Mouse (Mus musculus): ENCODE results near the gene Cept1.
A peak's percentile ranks its signal among the peaks of the same experiment; 100 is the strongest.

Cept1 gene

DNA sequence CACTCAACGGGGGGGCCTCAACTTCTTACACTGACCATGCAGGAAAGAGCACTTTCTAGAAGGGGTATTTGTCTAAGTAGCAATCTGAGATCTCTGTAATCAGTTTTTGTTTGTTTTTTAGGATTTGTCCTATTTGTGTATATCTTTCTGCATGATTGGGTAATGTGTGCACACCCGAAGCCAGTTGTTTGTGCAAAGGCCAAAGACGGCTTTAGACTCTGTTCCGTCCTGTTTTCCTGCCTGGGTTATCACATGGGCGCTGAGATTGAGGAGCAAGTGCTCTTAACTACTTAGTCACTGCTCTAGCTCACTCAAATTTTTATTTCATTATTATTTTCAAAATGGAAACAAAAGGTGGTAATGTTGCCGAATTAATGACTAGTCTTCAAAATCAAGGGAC lies 32.6 kb downstream of the Cept1 start:
- Histone ChIP-seq H3K27me3 (ENCODE audit: control insufficient read depth, insufficient read depth, low read length, poor library complexity, severe bottlenecking) (no peaks in the 10 kb centered on the region), H3K36me3 (ENCODE audit: control insufficient read depth, insufficient read depth, low read length, poor library complexity, severe bottlenecking) (no peaks in the 10 kb centered on the region)
- DNase-seq (ENCODE audit: low read depth, low spot score): no peak

DNA sequence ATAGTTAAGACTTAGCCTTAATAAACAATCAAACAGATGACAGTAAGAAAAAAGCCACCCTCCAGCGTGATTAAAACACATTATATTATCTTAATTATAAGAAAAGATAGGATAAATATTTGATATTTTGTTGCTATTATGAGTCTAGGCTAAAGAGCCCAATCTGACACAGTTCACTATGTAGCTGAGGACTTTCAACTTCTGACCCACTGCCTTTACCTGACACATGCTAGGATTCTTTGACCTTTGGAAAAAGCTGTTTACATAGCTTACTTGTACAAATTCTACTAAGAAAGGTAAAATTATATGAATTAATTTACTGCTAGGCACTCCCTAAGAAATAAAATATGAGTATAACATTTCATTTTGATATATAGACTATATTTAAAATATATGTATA lies 36.9 kb downstream of the Cept1 start:
- Histone ChIP-seq H3K36me3 (ENCODE audit: control insufficient read depth, insufficient read depth, low read length, poor library complexity, severe bottlenecking) (no peaks in the 10 kb centered on the region), H3K27me3 (ENCODE audit: control insufficient read depth, insufficient read depth, low read length, poor library complexity, severe bottlenecking) (no peaks in the 10 kb centered on the region)
- DNase-seq (ENCODE audit: low read depth, low spot score): no peak

DNA sequence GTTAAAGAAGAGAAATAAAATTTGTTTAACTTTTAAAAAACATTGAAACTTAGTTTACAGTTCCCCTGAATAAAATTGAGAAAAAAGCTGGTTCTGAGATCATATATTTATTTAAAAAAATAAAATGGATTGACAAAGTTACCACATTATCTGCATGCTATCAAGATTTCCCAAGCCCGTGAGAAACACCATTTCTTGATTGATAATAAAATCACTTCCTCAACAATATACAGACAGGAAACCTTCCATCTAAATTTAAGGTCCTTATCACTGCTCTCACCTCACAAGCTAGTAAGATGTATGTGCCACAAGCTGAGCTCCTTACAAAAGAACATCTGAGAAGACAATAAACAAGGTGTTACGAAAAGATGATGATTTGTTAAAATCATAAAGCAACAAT lies 44.7 kb downstream of the Cept1 start:
- Histone ChIP-seq H3K36me3 (ENCODE audit: control insufficient read depth, insufficient read depth, low read length, poor library complexity, severe bottlenecking) (peaks cover 28% of the 10 kb centered on the region), H3K27me3 (ENCODE audit: control insufficient read depth, insufficient read depth, low read length, poor library complexity, severe bottlenecking) (no peaks in the 10 kb centered on the region)
- DNase-seq (ENCODE audit: low read depth, low spot score): no peak

DNA sequence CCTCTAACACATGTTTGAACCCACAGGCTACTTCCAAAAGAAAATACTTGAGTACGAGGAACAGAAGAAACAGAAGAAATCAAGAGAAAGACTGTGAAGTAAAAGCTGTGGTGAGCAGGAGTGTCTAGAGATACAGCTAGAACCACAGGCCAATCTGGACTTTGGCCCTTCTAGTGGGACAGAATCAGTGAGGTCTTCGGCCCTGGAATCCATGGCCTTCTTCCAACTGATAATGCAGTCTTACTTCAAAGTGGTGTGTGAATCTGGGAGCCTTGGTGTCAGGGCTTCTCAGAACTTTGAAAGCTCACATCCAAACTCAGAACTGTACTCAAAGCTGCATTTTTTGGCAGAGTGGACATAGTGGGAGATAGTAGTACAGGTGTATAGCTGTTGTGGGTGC lies 47.1 kb downstream of the Cept1 start:
- Histone ChIP-seq H3K36me3 (ENCODE audit: control insufficient read depth, insufficient read depth, low read length, poor library complexity, severe bottlenecking) (peaks cover 28% of the 10 kb centered on the region), H3K27me3 (ENCODE audit: control insufficient read depth, insufficient read depth, low read length, poor library complexity, severe bottlenecking) (no peaks in the 10 kb centered on the region)
- DNase-seq (ENCODE audit: low read depth, low spot score): no peak

DNA sequence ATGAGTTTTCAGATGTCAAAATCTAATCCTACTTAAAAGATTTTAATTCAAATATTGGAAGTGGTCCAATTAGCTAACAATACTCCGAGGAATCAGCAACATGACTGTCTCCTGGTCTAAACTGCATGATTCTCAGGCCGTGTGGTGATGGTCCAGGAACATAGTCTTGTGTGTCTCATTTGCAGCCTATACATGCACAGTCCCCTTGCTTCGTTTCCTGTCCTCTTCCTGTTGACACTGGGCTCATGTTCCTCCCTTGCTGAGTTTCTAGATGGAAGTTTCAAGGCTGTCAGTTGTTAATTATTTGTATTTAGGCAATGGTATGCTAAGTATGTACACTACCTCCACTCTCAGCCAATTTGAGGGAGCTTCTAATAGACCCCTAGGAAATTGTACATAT lies 50.6 kb downstream of the Cept1 start:
- no peaks in the 10 kb centered on the region for H3K27me3 ChIP-seq (ENCODE audit: control insufficient read depth, insufficient read depth, low read length, poor library complexity, severe bottlenecking)
- H3K36me3 ChIP-seq (ENCODE audit: control insufficient read depth, insufficient read depth, low read length, poor library complexity, severe bottlenecking): peaks cover 24% of the 10 kb centered on the region
- no peak for DNase-seq (ENCODE audit: low read depth, low spot score)

DNA sequence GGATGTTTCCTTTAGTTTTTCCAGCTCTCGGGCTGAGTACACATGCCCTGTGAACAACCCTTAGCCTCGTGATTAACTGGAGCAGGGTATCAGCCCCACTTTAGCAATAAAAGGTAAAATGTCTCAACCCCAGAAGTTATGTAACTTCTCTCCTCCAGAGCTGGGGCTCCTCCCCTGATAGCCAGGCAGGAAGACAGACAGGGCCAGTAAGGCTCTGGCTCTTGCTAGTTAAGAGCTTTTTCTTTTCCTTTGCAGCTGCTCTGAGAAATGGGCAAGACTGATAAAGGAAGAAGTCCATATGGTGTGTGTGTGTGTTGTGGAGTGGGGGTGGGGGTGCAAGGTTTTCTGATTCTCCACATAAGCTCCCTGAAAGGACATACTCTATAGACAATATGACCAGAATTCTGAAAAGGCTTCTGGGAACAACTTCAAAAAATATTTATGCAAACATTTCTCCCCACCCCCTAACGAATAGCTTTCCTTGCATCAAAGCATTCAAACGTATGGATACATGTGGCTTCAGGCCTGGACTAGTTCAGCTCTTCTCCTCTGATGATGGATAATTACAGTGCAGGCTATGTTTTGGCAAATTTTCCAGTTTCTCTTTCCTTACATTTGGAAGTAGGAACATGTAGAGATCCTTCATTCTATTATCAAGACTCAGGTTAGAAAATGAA lies 51.4 kb downstream of the Cept1 start:
- Histone ChIP-seq H3K36me3 (ENCODE audit: control insufficient read depth, insufficient read depth, low read length, poor library complexity, severe bottlenecking) (peaks cover 21% of the 10 kb centered on the region), H3K27me3 (ENCODE audit: control insufficient read depth, insufficient read depth, low read length, poor library complexity, severe bottlenecking) (no peaks in the 10 kb centered on the region)
- DNase-seq (ENCODE audit: low read depth, low spot score): no peak

DNA sequence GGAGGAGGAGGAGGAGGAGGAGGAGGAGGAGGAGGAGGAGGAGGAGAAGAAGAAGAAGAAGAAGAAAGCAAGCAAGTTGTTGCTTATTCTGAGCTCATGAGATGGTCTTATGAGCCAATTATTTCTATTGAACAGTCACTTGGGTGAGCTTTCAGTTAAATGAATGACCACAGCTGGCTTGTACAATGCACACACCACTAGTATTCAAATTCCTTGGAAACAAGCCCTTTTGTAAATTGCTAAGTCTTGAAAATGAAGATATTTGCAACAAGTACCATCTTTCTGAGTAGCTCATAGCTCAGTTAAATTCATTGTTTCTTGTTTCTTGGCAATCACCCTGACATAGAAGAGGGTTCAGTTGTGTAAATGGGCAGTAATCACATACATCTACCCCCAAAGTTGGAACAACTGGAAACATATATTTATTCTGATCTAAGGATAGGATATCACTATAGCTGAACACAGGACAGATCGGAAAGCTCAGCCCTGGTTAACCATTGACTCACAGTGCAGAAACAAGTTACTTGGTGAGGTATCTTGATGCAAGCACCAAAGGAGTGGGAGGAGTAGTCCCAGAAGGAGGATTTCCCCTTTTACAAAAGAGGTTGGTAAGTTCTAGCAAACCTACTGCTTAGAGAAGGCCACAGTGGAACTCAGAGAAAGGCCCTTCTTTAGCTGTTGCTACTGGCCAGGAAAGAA lies 52.1 kb downstream of the Cept1 start:
- Histone ChIP-seq H3K27me3 (ENCODE audit: control insufficient read depth, insufficient read depth, low read length, poor library complexity, severe bottlenecking) (no peaks in the 10 kb centered on the region), H3K36me3 (ENCODE audit: control insufficient read depth, insufficient read depth, low read length, poor library complexity, severe bottlenecking) (peaks cover 15% of the 10 kb centered on the region)
- no peak for DNase-seq (ENCODE audit: low read depth, low spot score)

DNA sequence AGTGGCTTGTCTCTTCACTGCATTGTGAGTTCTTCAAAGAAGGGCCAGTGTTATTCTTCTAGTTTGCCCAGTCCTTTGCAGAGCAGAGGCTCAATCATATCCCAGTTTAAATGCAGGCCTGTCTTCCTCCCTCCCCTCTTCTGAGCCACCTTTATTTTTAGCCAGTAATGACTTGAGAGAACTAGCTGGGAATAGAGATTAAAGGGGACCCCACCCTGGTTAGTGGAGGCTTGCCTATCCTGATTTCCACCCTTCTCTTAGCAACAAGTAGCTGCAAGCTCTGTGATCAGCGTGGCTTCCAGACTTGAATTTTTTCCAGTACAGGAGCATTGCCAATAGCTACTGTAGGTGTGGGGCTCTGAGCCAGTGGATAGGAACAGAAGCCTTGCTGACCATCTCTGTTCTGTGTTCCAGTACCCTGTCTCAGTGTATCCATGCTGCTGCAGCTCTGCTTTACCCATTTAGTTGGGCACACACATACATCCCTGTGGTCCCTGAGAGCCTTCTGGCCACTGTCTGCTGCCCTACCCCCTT lies 53.1 kb downstream of the Cept1 start:
- Histone ChIP-seq H3K36me3 (ENCODE audit: control insufficient read depth, insufficient read depth, low read length, poor library complexity, severe bottlenecking) (peaks cover 14% of the 10 kb centered on the region), H3K27me3 (ENCODE audit: control insufficient read depth, insufficient read depth, low read length, poor library complexity, severe bottlenecking) (no peaks in the 10 kb centered on the region)
- DNase-seq (ENCODE audit: low read depth, low spot score): no peak

DNA sequence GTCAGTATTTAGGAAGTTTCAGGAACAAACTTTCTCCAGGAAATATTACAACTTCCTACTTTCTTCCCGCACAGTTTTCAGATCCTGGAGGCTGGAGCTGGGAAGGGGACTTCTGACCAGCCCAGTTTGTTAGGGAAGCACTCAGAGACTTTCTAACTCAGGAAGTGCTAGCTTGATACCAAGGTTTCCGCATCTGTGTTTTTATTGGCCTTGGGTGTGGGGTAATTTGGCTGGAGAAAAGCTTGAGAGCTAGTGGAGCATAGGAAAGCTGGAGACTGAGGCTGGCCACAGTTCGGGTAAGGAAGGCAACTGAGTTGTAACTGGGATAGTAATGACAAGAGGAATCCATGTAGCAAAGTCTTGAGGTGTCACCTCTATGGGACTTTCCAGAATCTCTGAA lies 53.7 kb downstream of the Cept1 start:
- DNase-seq (ENCODE audit: low read depth, low spot score): no peak
- Histone ChIP-seq H3K36me3 (ENCODE audit: control insufficient read depth, insufficient read depth, low read length, poor library complexity, severe bottlenecking) (peaks cover 10% of the 10 kb centered on the region), H3K27me3 (ENCODE audit: control insufficient read depth, insufficient read depth, low read length, poor library complexity, severe bottlenecking) (no peaks in the 10 kb centered on the region)

DNA sequence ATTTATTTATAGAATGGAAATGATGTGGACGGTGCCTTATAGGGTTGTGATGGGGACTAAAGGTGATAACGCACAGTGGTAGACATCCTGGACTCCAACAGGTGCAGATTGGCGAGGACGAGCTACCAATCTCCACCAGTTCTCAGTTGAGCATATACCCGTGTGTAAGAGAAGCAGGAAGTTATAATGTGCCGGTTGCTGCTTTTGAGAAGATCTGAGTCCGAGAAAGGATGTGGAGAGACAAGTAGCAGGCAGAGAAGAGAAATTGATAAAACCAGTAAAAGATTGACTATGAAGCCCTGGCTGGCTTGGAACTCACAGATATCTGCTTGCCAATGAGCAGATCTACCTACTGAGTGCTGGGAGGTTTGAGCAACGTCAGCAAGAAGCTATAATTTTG lies 54.4 kb downstream of the Cept1 start:
- Histone ChIP-seq H3K36me3 (ENCODE audit: control insufficient read depth, insufficient read depth, low read length, poor library complexity, severe bottlenecking) (peaks cover 7% of the 10 kb centered on the region), H3K27me3 (ENCODE audit: control insufficient read depth, insufficient read depth, low read length, poor library complexity, severe bottlenecking) (no peaks in the 10 kb centered on the region)
- DNase-seq (ENCODE audit: low read depth, low spot score): no peak

DNA sequence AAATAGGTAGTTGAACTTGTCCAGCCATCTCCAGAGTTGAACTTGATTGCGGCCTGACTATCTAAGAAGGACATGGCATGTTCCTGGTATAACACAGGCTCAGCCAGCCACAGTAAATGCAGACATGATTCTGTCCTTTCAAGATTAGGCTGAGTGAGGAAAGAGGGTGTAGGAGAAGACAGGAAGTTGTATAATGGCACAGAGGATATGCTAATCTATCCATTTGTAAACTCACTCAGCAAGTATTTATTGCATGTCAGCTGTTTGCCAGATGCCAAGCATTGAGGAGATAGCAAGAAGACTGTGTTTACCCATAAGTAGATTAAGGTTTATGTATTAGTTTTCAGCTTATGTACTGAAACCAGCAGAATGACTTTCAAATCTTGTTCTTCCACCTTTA lies 54.9 kb downstream of the Cept1 start:
- H3K27me3 ChIP-seq (ENCODE audit: control insufficient read depth, insufficient read depth, low read length, poor library complexity, severe bottlenecking): no peaks in the 10 kb centered on the region
- no peak for DNase-seq (ENCODE audit: low read depth, low spot score)
- H3K36me3 ChIP-seq (ENCODE audit: control insufficient read depth, insufficient read depth, low read length, poor library complexity, severe bottlenecking): peaks cover 7% of the 10 kb centered on the region

DNA sequence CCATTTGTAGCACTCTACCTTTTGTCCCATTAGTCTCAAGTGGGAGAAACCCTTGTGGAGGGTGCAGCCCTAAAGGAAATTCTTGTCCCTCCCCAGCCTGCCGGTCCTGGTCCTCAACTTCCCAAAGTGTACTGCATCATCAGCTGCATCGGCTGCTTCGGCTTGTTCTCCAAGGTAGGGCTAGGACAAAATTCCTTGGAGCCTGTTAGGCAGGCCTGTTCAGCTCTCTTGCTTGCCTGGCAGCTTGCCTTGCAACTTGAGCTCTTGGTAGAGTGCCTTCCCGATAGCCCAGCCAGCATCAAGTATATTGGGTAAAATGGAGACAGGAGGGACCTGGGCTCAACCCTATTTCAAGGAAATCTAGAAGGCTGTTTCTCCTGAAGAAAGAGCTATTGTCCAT lies 57.4 kb downstream of the Cept1 start:
- no peaks in the 10 kb centered on the region for H3K27me3 ChIP-seq (ENCODE audit: control insufficient read depth, insufficient read depth, low read length, poor library complexity, severe bottlenecking)
- H3K36me3 ChIP-seq (ENCODE audit: control insufficient read depth, insufficient read depth, low read length, poor library complexity, severe bottlenecking): peaks cover 7% of the 10 kb centered on the region
- DNase-seq (ENCODE audit: low read depth, low spot score): no peak

DNA sequence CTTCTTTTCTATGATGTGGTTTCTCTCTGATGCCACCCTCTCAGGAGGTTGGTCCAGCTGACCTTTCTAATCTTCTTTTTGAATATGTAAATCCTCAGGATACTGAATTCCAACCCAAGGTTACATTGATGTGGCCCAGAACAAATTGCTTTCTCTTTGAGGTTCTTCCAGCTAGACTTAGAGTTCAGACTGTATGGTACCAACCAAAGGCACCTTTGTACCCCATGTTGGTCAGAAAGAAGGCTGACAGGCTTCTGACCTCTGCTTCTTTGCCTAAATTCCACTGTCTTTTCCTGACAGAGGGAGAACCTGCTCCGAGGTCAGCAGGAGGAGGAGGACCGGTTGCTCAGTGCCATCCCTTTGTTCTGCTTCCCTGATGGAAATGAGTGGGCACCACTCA lies 60.1 kb downstream of the Cept1 start:
- DNase-seq (ENCODE audit: low read depth, low spot score): no peak
- Histone ChIP-seq H3K27me3 (ENCODE audit: control insufficient read depth, insufficient read depth, low read length, poor library complexity, severe bottlenecking) (no peaks in the 10 kb centered on the region), H3K36me3 (ENCODE audit: control insufficient read depth, insufficient read depth, low read length, poor library complexity, severe bottlenecking) (peaks cover 3% of the 10 kb centered on the region)

DNA sequence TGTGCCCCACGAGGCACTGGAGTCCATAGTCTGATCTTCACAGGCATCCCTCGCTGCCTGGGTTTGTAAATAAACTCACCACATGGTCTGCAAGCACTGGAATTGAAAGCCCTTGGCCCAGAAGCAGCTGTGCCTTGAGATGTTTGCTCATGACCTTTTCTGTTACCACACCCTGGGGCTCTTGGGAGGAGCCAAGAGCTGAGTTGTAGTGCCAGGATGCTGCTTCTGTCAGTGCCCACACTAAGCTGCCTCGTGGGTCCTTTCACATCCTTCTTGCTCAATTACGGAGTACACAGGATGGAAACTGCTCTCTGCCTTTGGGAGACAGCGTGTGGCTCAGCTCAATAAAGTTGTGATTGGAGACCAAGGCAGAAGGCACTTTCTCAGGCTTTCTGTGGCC lies 61.8 kb downstream of the Cept1 start:
- H3K27me3 ChIP-seq (ENCODE audit: control insufficient read depth, insufficient read depth, low read length, poor library complexity, severe bottlenecking): no peaks in the 10 kb centered on the region
- peaks cover 1% of the 10 kb centered on the region; the same call in 1 of the 2 replicates for H3K36me3 ChIP-seq (ENCODE audit: control insufficient read depth, insufficient read depth, low read length, poor library complexity, severe bottlenecking)
- peak; percentile 16 for DNase-seq (ENCODE audit: low read depth, low spot score)

DNA sequence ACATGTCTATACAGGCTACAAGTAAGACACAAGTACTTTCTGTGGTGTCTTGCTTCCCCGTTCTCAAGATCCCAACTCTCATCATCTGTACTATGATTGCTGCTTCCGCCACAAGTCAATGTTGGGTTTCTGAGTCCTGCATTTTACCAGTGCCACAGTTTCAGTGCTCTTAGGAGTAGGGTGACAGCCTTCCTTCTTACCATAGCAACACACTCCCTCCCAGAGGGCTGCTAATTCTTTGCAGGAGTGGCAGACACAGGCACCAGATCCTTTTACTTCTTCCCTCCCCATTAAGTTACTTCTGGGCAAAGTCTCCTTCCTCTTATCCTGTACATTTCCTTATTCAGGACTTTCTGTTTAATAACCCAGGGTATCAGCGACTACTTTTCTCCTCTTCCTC lies 62.7 kb downstream of the Cept1 start:
- DNase-seq (ENCODE audit: low read depth, low spot score): no peak
- H3K27me3 ChIP-seq (ENCODE audit: control insufficient read depth, insufficient read depth, low read length, poor library complexity, severe bottlenecking): no peaks in the 10 kb centered on the region
- no peaks in the 10 kb centered on the region; the same call in 1 of the 2 replicates for H3K36me3 ChIP-seq (ENCODE audit: control insufficient read depth, insufficient read depth, low read length, poor library complexity, severe bottlenecking)
